Mouse (Mus musculus) embryonic facial prominence, embryonic 10.5 days (tissue): ENCODE results near the gene Ndufa10. TPM values are rescaled to one million over a fixed set of nuclear protein-coding genes. Genes with fewer than 3 reads are reported as not detected.

Experiments used
- DNase-seq: peaks from one replicate; pipeline ENCODE4 v3.0.0-alpha.2; 2017; ENCODE audit warnings: low spot score
- H3K27ac ChIP-seq: fragments of 300-500 bp; sonication (generic); replicated peaks from 2 replicates; pipeline ENCODE4 v1.5.1; 2016; ENCODE audit warnings: mild to moderate bottlenecking
- H3K27me3 ChIP-seq: fragments of 300-500 bp; sonication (generic); replicated peaks from 2 replicates; pipeline ENCODE4 v1.6.1; 2016; ENCODE audit warnings: low read depth, mild to moderate bottlenecking; ENCODE audit not compliant: poor library complexity, severe bottlenecking
- H3K36me3 ChIP-seq: fragments of 300-500 bp; sonication (generic); replicated peaks from 2 replicates; pipeline ENCODE4 v1.6.1; 2016; ENCODE audit warnings: mild to moderate bottlenecking, moderate library complexity
- H3K4me1 ChIP-seq: fragments of 300-500 bp; sonication (generic); 2 replicates; pipeline ENCODE4 v1.6.1; 2016
- H3K4me3 ChIP-seq: fragments of 300-500 bp; sonication (generic); 2 replicates; pipeline ENCODE4 v1.5.1; 2016; ENCODE audit warnings: mild to moderate bottlenecking, moderate library complexity
- H3K9me3 ChIP-seq: fragments of 300-500 bp; sonication (generic); 2 replicates; pipeline ENCODE4 v1.6.1; 2016; ENCODE audit warnings: mild to moderate bottlenecking
- WGBS: fragments of 180-500 bp; shearing (Covaris S2); methylation state at CpG from one replicate; pipeline ENCODE4 v1.1.7; 2016; 5-methylcytosine and 5-hydroxymethylcytosine counted together
- microRNA-seq: library from miRNA; unstranded; fragments of <30 nt; microRNA quantifications from one replicate; pipeline ENCODE4, GENCODE M21; 2017
- polyA plus RNA-seq: library from polyadenylated mRNA; unstranded; fragments of >200 nt; fragmentation: Nextera tagmentation; extraction: Ambion mirVana; gene quantifications from 2 replicates; pipeline ENCODE4 v1.2.1, GENCODE M21; 2016

The Ndufa10 gene
- polyA plus RNA-seq, 1 experiment from 2014 or later = 319 TPM

DNA sequence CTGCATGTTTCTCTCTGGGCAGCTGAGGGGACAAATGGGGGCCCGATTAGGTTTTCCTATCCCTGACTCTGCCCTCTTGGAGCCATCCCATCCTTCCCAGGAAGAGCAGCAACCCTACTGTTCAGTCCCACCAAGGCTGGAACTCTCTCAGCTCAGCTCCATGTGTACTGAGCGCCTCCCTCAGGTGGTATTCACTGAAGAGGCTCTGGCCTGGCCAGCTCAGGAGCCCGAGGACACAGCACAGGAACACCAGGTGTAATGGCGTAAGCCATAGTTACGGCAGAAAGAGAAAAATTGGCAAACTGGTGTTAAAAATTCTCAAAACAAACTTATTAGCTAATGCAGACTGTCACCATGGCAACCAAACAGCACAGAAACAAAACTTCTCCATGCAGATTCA, 68.5 kb downstream of the Ndufa10 start:
- 82% methylated on average over 5 of the region's 5 CpGs for WGBS
- H3K4me3 ChIP-seq = no peak overlapping the region
- no peak overlapping the region; the same call in 1 of the 2 replicates for H3K27ac ChIP-seq
- no peaks in the 10 kb centered on the region for H3K27me3 ChIP-seq
- no peaks in the 10 kb centered on the region for H3K9me3 ChIP-seq
- DNase-seq = no peak
- H3K36me3 ChIP-seq = no peaks in the 10 kb centered on the region
- H3K4me1 ChIP-seq = 0 out of 2 replicates have a peak, but pooled peaks cover 2% of the 10 kb centered on the region

- Histone ChIP-seq H3K27me3 (0 out of 2 replicates have a peak, but pooled peaks cover 10% of the 10 kb centered on the region), H3K36me3 (no peaks in the 10 kb centered on the region), H3K4me1 (peaks cover 22% of the 10 kb centered on the region), H3K27ac (no peak overlapping the region), H3K9me3 (no peaks in the 10 kb centered on the region), H3K4me3 (no peak overlapping the region)
- WGBS = 92% methylated on average over 2 of the region's 2 CpGs
- DNase-seq = no peak
These were observed 73.1 kb downstream of the Ndufa10 start for GRCm38 (mm10) chr1:92400556-92400955.

GRCm38 (mm10) chr1:92398601-92399000, 75.1 kb downstream of the Ndufa10 start:
- 33% methylated on average over 7 of the region's 7 CpGs for WGBS
- H3K9me3 ChIP-seq = no peaks in the 10 kb centered on the region
- peak overlapping the region; percentile 54; the same call in 1 of the 2 replicates for H3K27ac ChIP-seq
- H3K4me1 ChIP-seq = peaks cover 35% of the 10 kb centered on the region
- no peak overlapping the region for H3K4me3 ChIP-seq
- DNase-seq = peak; percentile 48
- peaks cover 10% of the 10 kb centered on the region; the same call in 1 of the 2 replicates for H3K27me3 ChIP-seq
- H3K36me3 ChIP-seq = no peaks in the 10 kb centered on the region

DNA sequence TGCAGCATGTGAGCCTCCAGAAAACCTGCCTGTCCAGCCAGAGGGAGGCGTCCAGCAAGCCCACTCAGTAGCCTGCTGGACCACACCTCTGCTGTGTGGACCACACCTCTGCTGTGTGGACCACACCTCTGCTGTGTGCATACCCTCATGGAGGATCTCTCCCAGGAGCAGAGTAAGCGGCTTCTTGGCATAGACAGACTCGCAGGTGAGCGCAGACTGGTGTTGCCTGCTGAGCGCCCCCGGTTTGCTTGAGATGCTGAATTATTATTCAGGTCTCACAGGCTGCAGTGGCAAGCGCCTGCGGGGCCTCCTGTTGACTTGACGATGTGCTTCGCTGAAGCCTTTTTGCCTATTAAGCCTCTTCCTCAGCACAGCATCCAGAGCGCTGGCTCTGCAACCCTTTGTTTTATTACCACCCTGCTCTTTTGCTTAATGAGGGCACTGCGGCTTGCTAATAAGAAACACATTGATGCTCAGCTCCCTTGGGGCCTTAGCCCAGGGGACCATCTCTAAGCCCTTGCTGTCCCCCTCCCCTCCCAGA, 76.1 kb downstream of the Ndufa10 start:
- no peaks in the 10 kb centered on the region for H3K36me3 ChIP-seq
- H3K9me3 ChIP-seq = no peaks in the 10 kb centered on the region
- peaks cover 35% of the 10 kb centered on the region for H3K4me1 ChIP-seq
- peak; percentile 31 for DNase-seq
- WGBS = 10% methylated on average over 12 of the region's 12 CpGs
- no peak overlapping the region for H3K4me3 ChIP-seq
- H3K27ac ChIP-seq = peak overlapping the region; percentile 54
- H3K27me3 ChIP-seq = peaks cover 10% of the 10 kb centered on the region; the same call in 1 of the 2 replicates

GRCm38 (mm10) chr1:92394279-92394678, 79.4 kb downstream of the Ndufa10 start:
- no peaks in the 10 kb centered on the region for H3K9me3 ChIP-seq
- peaks cover 10% of the 10 kb centered on the region; the same call in 1 of the 2 replicates for H3K27me3 ChIP-seq
- H3K36me3 ChIP-seq = no peaks in the 10 kb centered on the region
- no peak overlapping the region for H3K27ac ChIP-seq
- 78% methylated on average over 3 of the region's 3 CpGs for WGBS
- no peak overlapping the region for H3K4me3 ChIP-seq
- no peak for DNase-seq
- H3K4me1 ChIP-seq = peaks cover 33% of the 10 kb centered on the region

GRCm38 (mm10) chr1:92393166-92393565, 80.5 kb downstream of the Ndufa10 start:
- H3K27me3 ChIP-seq = peaks cover 10% of the 10 kb centered on the region; the same call in 1 of the 2 replicates
- no peak overlapping the region for H3K4me3 ChIP-seq
- DNase-seq = no peak
- no peaks in the 10 kb centered on the region for H3K36me3 ChIP-seq
- H3K27ac ChIP-seq = no peak overlapping the region
- H3K9me3 ChIP-seq = no peaks in the 10 kb centered on the region
- WGBS = 91% methylated on average over 6 of the region's 6 CpGs
- H3K4me1 ChIP-seq = peaks cover 24% of the 10 kb centered on the region

Small RNA genes lying within 50 kb of the gene (microRNA-seq; reads per million reads assigned to microRNA genes)
- gene Mir6900 = 4.3 reads per million, percentile 10 among the genes with 10 or more reads in this experiment

Other genes starting within 250 kb of the Ndufa10 start
- gene Olfr1416, start 11.3 kb upstream of the Ndufa10 start, polyA plus RNA-seq = not detected in 2 replicates
- gene Olfr1415, start 22.2 kb upstream of the Ndufa10 start, polyA plus RNA-seq = 0.15 TPM in 1 of 2 replicates, not detected in the other
- 0.05 TPM in 1 of 2 replicates, not detected in the other for gene Olfr1414, start 44.8 kb upstream of the Ndufa10 start, polyA plus RNA-seq
- gene Olfr1413, start 97.5 kb upstream of the Ndufa10 start, polyA plus RNA-seq = not detected in 2 replicates
- gene Olfr1412, start 111.9 kb upstream of the Ndufa10 start, polyA plus RNA-seq = not detected in 2 replicates
- not detected in 2 replicates for gene Olfr1411, start 120.6 kb upstream of the Ndufa10 start, polyA plus RNA-seq
- not detected in 2 replicates for gene Olfr1410, start 131.9 kb upstream of the Ndufa10 start, polyA plus RNA-seq
- not detected in 2 replicates for gene Olfr12, start 143.9 kb upstream of the Ndufa10 start, polyA plus RNA-seq
- gene Cops9, start 168.1 kb upstream of the Ndufa10 start, polyA plus RNA-seq = 341 and 342 TPM in 2 replicates
- 0.05 TPM in 1 of 2 replicates, not detected in the other for gene Otos, start 175.0 kb upstream of the Ndufa10 start, polyA plus RNA-seq